Mouse (Mus musculus): ENCODE data around the gene Olfr1497. TPM values are rescaled to one million over a fixed set of nuclear protein-coding genes. Genes with fewer than 3 reads are reported as not detected.
"Not testable (repeated sequence)": the region's sequence is repeated elsewhere in the genome, so short reads cannot be mapped to it uniquely, and the experiment has no call there.

Gene Olfr1497
- polyA plus RNA-seq (2014; fragmentation: Nextera tagmentation; extraction: Ambion mirVana) = not detected in 2 replicates

GRCm38 (mm10) chr19:13798102-13798501, at the start of gene Olfr1497:
Gene Olfr1497, minus strand, starts transcription at chr19:13798202.
- Histone ChIP-seq H3K36me3 (ENCODE audit: control insufficient read depth, insufficient read depth, low read length) (no peaks in the 10 kb centered on the region), H3K9me3 (ENCODE audit: control insufficient read depth, low read length) (no peaks in the 10 kb centered on the region), H3K4me2 (ENCODE audit: low read length) (no peak within 1 kb of the TSS), H3K4me3 (ENCODE audit: low read depth, low read length) (no peak within 1 kb of the TSS), H3K4me1 (replicated peaks; ENCODE audit: control insufficient read depth, insufficient read depth, low read length) (no peaks in the 10 kb centered on the region), H3K9ac (ENCODE audit: low read length) (no peak within 1 kb of the TSS), H3K27me3 (replicated peaks; ENCODE audit: control insufficient read depth, insufficient read depth, low read length) (no peaks in the 10 kb centered on the region), H3K27ac (ENCODE audit: low read depth) (no peak within 1 kb of the TSS)
- ATAC-seq (replicated peaks; ENCODE audit: low FRiP score, low TSS enrichment, low read depth) (no peak), DNase-seq (ENCODE audit: low spot score) (no peak)

DNA sequence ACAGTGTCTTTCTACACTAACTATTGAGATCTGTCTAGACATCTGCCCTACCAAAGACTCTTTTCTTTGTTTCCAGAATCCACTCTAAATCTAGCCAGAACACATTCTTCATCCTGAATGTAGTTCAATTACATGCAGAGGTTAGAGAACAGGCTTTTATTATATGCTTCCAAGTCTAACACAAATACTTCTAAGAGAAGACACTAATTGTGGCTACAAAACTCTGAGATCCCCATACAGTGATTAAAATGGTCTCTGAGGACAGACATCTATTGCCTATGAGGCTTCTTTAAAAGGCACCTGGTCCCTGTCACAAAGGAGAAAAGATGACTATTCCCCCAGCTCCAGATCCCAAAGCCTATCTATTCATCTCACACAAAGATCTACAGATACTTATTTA, 32.4 kb upstream of the Olfr1497 start, which contains the start of gene Olfr1500:
Gene Olfr1500 (minus strand): TSS at position 101 of the 400 bp plus-strand sequence.
- no peak within 1 kb of the TSS for H3K9ac ChIP-seq (ENCODE audit: low read length)
- H3K27ac ChIP-seq (ENCODE audit: low read depth) = no peak within 1 kb of the TSS
- DNase-seq (ENCODE audit: low spot score) (no peak), ATAC-seq (replicated peaks; ENCODE audit: low FRiP score, low TSS enrichment, low read depth) (no peak)
- H3K4me1 ChIP-seq (replicated peaks; ENCODE audit: control insufficient read depth, insufficient read depth, low read length) = no peaks in the 10 kb centered on the region
- no peaks in the 10 kb centered on the region for H3K27me3 ChIP-seq (replicated peaks; ENCODE audit: control insufficient read depth, insufficient read depth, low read length)
- no peaks in the 10 kb centered on the region for H3K9me3 ChIP-seq (ENCODE audit: control insufficient read depth, low read length)
- no peaks in the 10 kb centered on the region for H3K36me3 ChIP-seq (ENCODE audit: control insufficient read depth, insufficient read depth, low read length)
- H3K4me2 ChIP-seq (ENCODE audit: low read length) = no peak within 1 kb of the TSS
- no peak within 1 kb of the TSS for H3K4me3 ChIP-seq (ENCODE audit: low read depth, low read length)

DNA sequence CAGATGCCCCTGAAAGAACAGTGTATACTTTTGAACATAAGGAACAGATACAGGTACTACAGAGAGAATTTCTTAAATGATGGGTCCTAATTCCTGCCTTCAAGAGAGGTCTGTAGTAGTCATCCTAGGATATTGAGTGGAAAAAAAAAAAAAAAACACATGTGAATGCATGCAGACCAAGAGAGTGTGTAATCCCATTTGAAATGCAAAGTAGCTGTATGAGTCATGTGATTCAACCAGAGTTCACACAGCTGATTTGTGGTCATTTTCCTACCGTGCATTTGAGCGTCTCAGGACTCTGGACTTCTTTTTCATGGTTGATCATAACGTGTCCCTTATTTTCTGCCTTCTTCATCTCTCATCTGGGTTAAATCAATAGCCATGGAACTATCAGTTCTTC, 30.4 kb upstream of the Olfr1497 start:
- Histone ChIP-seq H3K27me3 (replicated peaks; ENCODE audit: control insufficient read depth, insufficient read depth, low read length) (no peaks in the 10 kb centered on the region), H3K4me2 (ENCODE audit: low read length) (no peak overlapping the region), H3K36me3 (ENCODE audit: control insufficient read depth, insufficient read depth, low read length) (no peaks in the 10 kb centered on the region), H3K4me3 (ENCODE audit: low read depth, low read length) (no peak overlapping the region), H3K9ac (ENCODE audit: low read length) (no peak overlapping the region), H3K9me3 (ENCODE audit: control insufficient read depth, low read length) (no peaks in the 10 kb centered on the region), H3K27ac (ENCODE audit: low read depth) (no peak overlapping the region), H3K4me1 (replicated peaks; ENCODE audit: control insufficient read depth, insufficient read depth, low read length) (no peaks in the 10 kb centered on the region)
- no peak for DNase-seq (ENCODE audit: low spot score)
- ATAC-seq (replicated peaks; ENCODE audit: low FRiP score, low TSS enrichment, low read depth) = no peak
- WGBS = 76% methylated on average over 3 of the region's 3 CpGs

GRCm38 (mm10) chr19:13820847-13821246, 22.8 kb upstream of the Olfr1497 start:
- Histone ChIP-seq H3K4me1 (replicated peaks; ENCODE audit: control insufficient read depth, insufficient read depth, low read length) (no peaks in the 10 kb centered on the region), H3K4me3 (ENCODE audit: low read depth, low read length) (no peak overlapping the region), H3K4me2 (ENCODE audit: low read length) (no peak overlapping the region), H3K27me3 (replicated peaks; ENCODE audit: control insufficient read depth, insufficient read depth, low read length) (no peaks in the 10 kb centered on the region), H3K36me3 (ENCODE audit: control insufficient read depth, insufficient read depth, low read length) (no peaks in the 10 kb centered on the region), H3K9me3 (ENCODE audit: control insufficient read depth, low read length) (no peaks in the 10 kb centered on the region), H3K27ac (ENCODE audit: low read depth) (no peak overlapping the region), H3K9ac (ENCODE audit: low read length) (no peak overlapping the region)
- ATAC-seq (replicated peaks; ENCODE audit: low FRiP score, low TSS enrichment, low read depth) = no peak
- no peak for DNase-seq (ENCODE audit: low spot score)
- 67% methylated on average over 5 of the region's 5 CpGs for WGBS

- Histone ChIP-seq H3K36me3 (ENCODE audit: control insufficient read depth, insufficient read depth, low read length) (no peaks in the 10 kb centered on the region), H3K9ac (ENCODE audit: low read length) (no peak within 1 kb of the TSS), H3K27ac (ENCODE audit: low read depth) (no peak within 1 kb of the TSS), H3K4me1 (replicated peaks; ENCODE audit: control insufficient read depth, insufficient read depth, low read length) (no peaks in the 10 kb centered on the region), H3K4me2 (ENCODE audit: low read length) (no peak within 1 kb of the TSS), H3K9me3 (ENCODE audit: control insufficient read depth, low read length) (no peaks in the 10 kb centered on the region), H3K4me3 (ENCODE audit: low read depth, low read length) (no peak within 1 kb of the TSS), H3K27me3 (replicated peaks; ENCODE audit: control insufficient read depth, insufficient read depth, low read length) (no peaks in the 10 kb centered on the region)
- DNase-seq (ENCODE audit: low spot score) (no peak), ATAC-seq (replicated peaks; ENCODE audit: low FRiP score, low TSS enrichment, low read depth) (no peak)
Observed at GRCm38 (mm10) chr19:13819347-13819746, 21.3 kb upstream of the Olfr1497 start, which contains the start of gene Olfr1499. Gene Olfr1499, minus strand, starts transcription at chr19:13819447.

DNA sequence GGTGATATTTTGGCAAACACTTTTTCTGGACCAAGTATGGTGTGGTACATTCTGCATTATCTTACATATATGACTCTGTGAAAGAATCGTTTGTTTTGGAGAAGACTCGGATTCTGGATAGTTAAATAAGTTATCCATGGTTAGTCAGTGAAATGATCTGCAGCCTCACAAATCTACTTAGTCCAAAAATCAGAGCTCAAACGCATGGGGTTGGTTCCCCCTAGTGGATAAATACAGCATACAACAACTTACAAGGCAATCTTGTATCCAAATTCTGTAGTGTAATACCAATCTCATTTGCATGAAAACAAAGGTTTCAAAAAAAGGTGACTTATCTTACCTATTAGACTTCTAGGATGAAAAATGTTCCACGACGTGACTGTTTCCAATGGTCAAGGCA, 20.8 kb upstream of the Olfr1497 start:
- Histone ChIP-seq H3K4me2 (ENCODE audit: low read length) (no peak overlapping the region), H3K27ac (ENCODE audit: low read depth) (no peak overlapping the region), H3K4me3 (ENCODE audit: low read depth, low read length) (no peak overlapping the region), H3K4me1 (replicated peaks; ENCODE audit: control insufficient read depth, insufficient read depth, low read length) (no peaks in the 10 kb centered on the region), H3K27me3 (replicated peaks; ENCODE audit: control insufficient read depth, insufficient read depth, low read length) (no peaks in the 10 kb centered on the region), H3K9ac (ENCODE audit: low read length) (no peak overlapping the region), H3K9me3 (ENCODE audit: control insufficient read depth, low read length) (no peaks in the 10 kb centered on the region), H3K36me3 (ENCODE audit: control insufficient read depth, insufficient read depth, low read length) (no peaks in the 10 kb centered on the region)
- no peak for ATAC-seq (replicated peaks; ENCODE audit: low FRiP score, low TSS enrichment, low read depth)
- 26% methylated on average over 5 of the region's 5 CpGs for WGBS
- no peak for DNase-seq (ENCODE audit: low spot score)

DNA sequence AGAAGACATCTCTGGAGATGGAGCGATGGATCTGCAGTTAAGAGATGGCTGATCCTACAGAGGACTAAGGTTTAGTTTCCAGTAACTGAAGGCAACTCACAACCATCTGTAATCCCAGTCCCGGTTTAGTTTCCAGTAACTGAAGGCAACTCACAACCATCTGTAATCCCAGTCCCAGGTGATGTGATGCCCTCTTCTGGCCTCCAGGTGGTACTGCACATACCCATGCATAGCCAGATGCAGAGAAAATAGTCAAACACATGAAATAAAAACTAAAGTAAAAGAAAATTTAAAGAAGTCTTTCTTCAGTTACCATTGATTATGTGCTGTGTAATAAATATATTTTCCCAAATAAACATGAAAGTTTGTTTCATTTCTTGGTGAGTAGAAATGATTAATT, 14.8 kb upstream of the Olfr1497 start:
- Histone ChIP-seq H3K4me1 (replicated peaks; ENCODE audit: control insufficient read depth, insufficient read depth, low read length) (no peaks in the 10 kb centered on the region), H3K27ac (ENCODE audit: low read depth) (no peak overlapping the region), H3K9me3 (ENCODE audit: control insufficient read depth, low read length) (no peaks in the 10 kb centered on the region), H3K4me2 (ENCODE audit: low read length) (no peak overlapping the region), H3K9ac (ENCODE audit: low read length) (no peak overlapping the region), H3K27me3 (replicated peaks; ENCODE audit: control insufficient read depth, insufficient read depth, low read length) (no peaks in the 10 kb centered on the region), H3K4me3 (ENCODE audit: low read depth, low read length) (no peak overlapping the region), H3K36me3 (ENCODE audit: control insufficient read depth, insufficient read depth, low read length) (no peaks in the 10 kb centered on the region)
- DNase-seq (ENCODE audit: low spot score) (no peak), ATAC-seq (replicated peaks; ENCODE audit: low FRiP score, low TSS enrichment, low read depth) (no peak)
- 62% methylated on average over 2 of the region's 2 CpGs for WGBS

DNA sequence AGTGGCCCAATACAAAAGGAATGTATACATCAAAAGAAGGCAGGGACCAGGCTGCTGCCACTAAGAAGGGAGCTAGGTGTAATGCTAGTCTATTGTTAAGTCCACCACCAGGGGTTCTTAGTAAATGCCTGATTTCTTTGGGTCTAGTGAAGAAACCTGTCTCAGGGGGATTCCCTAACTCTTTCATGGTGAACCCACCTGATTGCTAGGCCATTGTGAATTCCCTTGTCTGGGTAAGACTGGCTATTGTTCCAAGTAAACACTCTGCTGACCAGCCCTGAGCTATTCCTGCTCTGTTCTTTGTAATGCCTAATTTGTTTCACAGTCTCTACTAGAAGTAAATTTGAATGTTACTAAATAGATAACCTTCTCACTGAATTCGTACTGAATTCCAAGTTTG, 7.5 kb upstream of the Olfr1497 start:
- H3K27me3 ChIP-seq (replicated peaks; ENCODE audit: control insufficient read depth, insufficient read depth, low read length); H3K27ac ChIP-seq (ENCODE audit: low read depth); H3K4me2 ChIP-seq (ENCODE audit: low read length); H3K9me3 ChIP-seq (ENCODE audit: control insufficient read depth, low read length); H3K4me1 ChIP-seq (replicated peaks; ENCODE audit: control insufficient read depth, insufficient read depth, low read length); ATAC-seq (replicated peaks; ENCODE audit: low FRiP score, low TSS enrichment, low read depth); H3K36me3 ChIP-seq (ENCODE audit: control insufficient read depth, insufficient read depth, low read length); DNase-seq (ENCODE audit: low spot score); H3K4me3 ChIP-seq (ENCODE audit: low read depth, low read length); H3K9ac ChIP-seq (ENCODE audit: low read length): not testable (repeated sequence)
- 60% methylated on average over 1 of the region's 1 CpGs for WGBS

- Histone ChIP-seq H3K4me1 (replicated peaks; ENCODE audit: control insufficient read depth, insufficient read depth, low read length) (no peaks in the 10 kb centered on the region), H3K4me3 (ENCODE audit: low read depth, low read length) (no peak within 1 kb of the TSS), H3K4me2 (ENCODE audit: low read length) (no peak within 1 kb of the TSS), H3K9ac (ENCODE audit: low read length) (no peak within 1 kb of the TSS), H3K27ac (ENCODE audit: low read depth) (no peak within 1 kb of the TSS), H3K27me3 (replicated peaks; ENCODE audit: control insufficient read depth, insufficient read depth, low read length) (no peaks in the 10 kb centered on the region), H3K9me3 (ENCODE audit: control insufficient read depth, low read length) (no peaks in the 10 kb centered on the region), H3K36me3 (ENCODE audit: control insufficient read depth, insufficient read depth, low read length) (no peaks in the 10 kb centered on the region)
- 93% methylated on average over 1 of the region's 1 CpGs for WGBS
- no peak for DNase-seq (ENCODE audit: low spot score)
- no peak for ATAC-seq (replicated peaks; ENCODE audit: low FRiP score, low TSS enrichment, low read depth)
Observed at GRCm38 (mm10) chr19:13777578-13777977, 20.4 kb downstream of the Olfr1497 start, which contains the start of gene Olfr1496. Gene Olfr1496, plus strand, starts transcription at chr19:13777878.

Data from intestine, embryonic 14.5 days (tissue).